Comparison of ENCODE assay signal across 2 mouse cellular contexts in the genomic region with DNA sequence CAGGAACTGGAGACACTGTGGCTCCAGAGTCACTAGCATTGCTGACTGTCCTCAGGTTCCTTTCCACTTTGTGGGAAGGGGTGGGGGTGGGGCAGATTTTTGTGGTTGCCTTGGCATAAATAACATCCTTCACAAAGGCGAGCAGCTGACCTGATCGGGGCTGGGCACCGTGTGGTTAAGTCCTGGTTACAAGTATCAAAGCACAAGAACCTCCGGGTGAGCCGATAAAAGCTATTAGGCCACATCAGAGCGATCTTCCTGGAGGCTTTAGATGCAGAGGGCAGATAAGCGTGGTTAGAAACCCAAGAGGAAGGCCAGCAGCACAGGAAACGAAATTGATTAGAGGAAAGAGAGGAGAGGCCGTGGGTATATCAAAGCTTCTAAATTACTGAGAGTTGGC.
A peak's percentile ranks its signal among the peaks of the same experiment; 100 is the strongest.
TF ChIP-seq lines count a peak whose summit lies in the region.

No protein-coding gene starts in this region.

TF ChIP-seq in MEL, 35 proteins besides CTCF, POLR2A, EP300 and RAD21 (continued from another document):
- no peak for TF ChIP-seq JUND (IDR thresholded peaks at IDR 0.05; ENCODE audit: low read depth, low read length)
- TF ChIP-seq UBTF (IDR thresholded peaks at IDR 0.05; ENCODE audit: borderline replicate concordance, insufficient read depth, low read depth, low read length): no peak
- TF ChIP-seq MAFK (IDR thresholded peaks at IDR 0.05; ENCODE audit: borderline replicate concordance, low read depth, low read length): no peak
- no peak for TF ChIP-seq E2F4 (IDR thresholded peaks at IDR 0.05; ENCODE audit: borderline replicate concordance, low read depth, low read length)
- TF ChIP-seq USF2 (IDR thresholded peaks at IDR 0.05; ENCODE audit: borderline replicate concordance in 1 of 2, insufficient read depth in 1 of 2, low read depth in 1 of 2, low read length in 2 of 2): no peak
- no peak for TF ChIP-seq MYB (IDR thresholded peaks at IDR 0.05; ENCODE audit: low read depth, low read length)
- peak; percentile 62; the same call in 1 of the 2 replicates for TF ChIP-seq GATA1 (IDR thresholded peaks at IDR 0.05; ENCODE audit: low read depth, low read length)
- TF ChIP-seq RCOR1 (IDR thresholded peaks at IDR 0.05; ENCODE audit: low read depth, low read length): 0 out of 2 replicates have a peak, but pooled peaks have one; percentile 37
- no peak for TF ChIP-seq CHD2 (IDR thresholded peaks at IDR 0.05; ENCODE audit: low read length)
- TF ChIP-seq TBP (IDR thresholded peaks at IDR 0.05; ENCODE audit: low read depth, low read length): no peak
- TF ChIP-seq NELFE (IDR thresholded peaks at IDR 0.05; ENCODE audit: low read depth, low read length): no peak
- TF ChIP-seq ETS1 (IDR thresholded peaks at IDR 0.05; ENCODE audit: low read depth, low read length): 0 out of 2 replicates have a peak, but pooled peaks have one; percentile 8
TF ChIP-seq in MEL: peak in this region for 4.

TF ChIP-seq in myocyte, 11 proteins besides CTCF, POLR2A, EP300 and RAD21 (continued from another document):
- TF ChIP-seq MYOG (IDR thresholded peaks at IDR 0.05; ENCODE audit: control insufficient read depth in 1 of 3, insufficient read depth in 1 of 3, insufficient read length in 2 of 3, low read depth in 2 of 3): peak in 2 of 3 experiments; percentile 49 to 71
- TF ChIP-seq MYOD1 (IDR thresholded peaks at IDR 0.05; ENCODE audit: control insufficient read depth in 1 of 3, insufficient read length in 2 of 3, low read depth in 2 of 3): peak in 1 of 3 experiments; percentile 72
